Mouse (Mus musculus) heart, embryonic 12.5 days (tissue): ENCODE results near the gene Scamp2. TPM values are rescaled to one million over a fixed set of nuclear protein-coding genes. Genes with fewer than 3 reads are reported as not detected.

Experiments used
- ATAC-seq: fragments of 200-750 bp; cut with Nextera tagmentation; 2 replicates; pipeline ENCODE4 v1.8.0; 2017; ENCODE audit warnings: moderate TSS enrichment, moderate library complexity; ENCODE audit not compliant: insufficient number of reproducible peaks, low FRiP score
- H3K27ac ChIP-seq: fragments of 300-500 bp; sonication (generic); 2 replicates; pipeline ENCODE4 v1.5.1; 2016; ENCODE audit warnings: mild to moderate bottlenecking, moderate library complexity; ENCODE audit not compliant: poor library complexity, severe bottlenecking
- H3K27me3 ChIP-seq: fragments of 300-500 bp; sonication (generic); replicated peaks from 2 replicates; pipeline ENCODE4 v1.6.1; 2016; ENCODE audit warnings: mild to moderate bottlenecking, moderate library complexity
- H3K36me3 ChIP-seq: fragments of 300-500 bp; sonication (generic); 2 replicates; pipeline ENCODE4 v1.6.1; 2016; ENCODE audit warnings: mild to moderate bottlenecking, moderate library complexity
- H3K4me1 ChIP-seq: fragments of 300-500 bp; sonication (generic); replicated peaks from 2 replicates; pipeline ENCODE4 v1.6.1; 2016; ENCODE audit warnings: mild to moderate bottlenecking
- H3K4me2 ChIP-seq: fragments of 300-500 bp; sonication (generic); 2 replicates; pipeline ENCODE4 v1.6.1; 2016; ENCODE audit warnings: mild to moderate bottlenecking, moderate library complexity
- H3K4me3 ChIP-seq: fragments of 300-500 bp; sonication (generic); 2 replicates; pipeline ENCODE4 v1.5.1; 2016; ENCODE audit warnings: mild to moderate bottlenecking
- H3K9ac ChIP-seq: fragments of 300-500 bp; sonication (generic); 2 replicates; pipeline ENCODE4 v1.6.1; 2016; ENCODE audit warnings: mild to moderate bottlenecking, moderate library complexity
- H3K9me3 ChIP-seq: fragments of 300-500 bp; sonication (generic); replicated peaks from 2 replicates; pipeline ENCODE4 v1.6.1; 2016; ENCODE audit warnings: mild to moderate bottlenecking, moderate library complexity
- WGBS: fragments of 180-500 bp; shearing (Covaris S2); methylation state at CpG from one replicate; pipeline ENCODE4 v1.1.7; 2016; 5-methylcytosine and 5-hydroxymethylcytosine counted together
- polyA plus RNA-seq: library from polyadenylated mRNA; unstranded; fragments of >200 nt; fragmentation: Nextera tagmentation; extraction: Ambion mirVana; gene quantifications from 2 replicates; pipeline ENCODE4 v1.2.1, GENCODE M21; 2016

The Scamp2 gene
- polyA plus RNA-seq, 1 experiment from 2014 or later, result 52.5 TPM

DNA sequence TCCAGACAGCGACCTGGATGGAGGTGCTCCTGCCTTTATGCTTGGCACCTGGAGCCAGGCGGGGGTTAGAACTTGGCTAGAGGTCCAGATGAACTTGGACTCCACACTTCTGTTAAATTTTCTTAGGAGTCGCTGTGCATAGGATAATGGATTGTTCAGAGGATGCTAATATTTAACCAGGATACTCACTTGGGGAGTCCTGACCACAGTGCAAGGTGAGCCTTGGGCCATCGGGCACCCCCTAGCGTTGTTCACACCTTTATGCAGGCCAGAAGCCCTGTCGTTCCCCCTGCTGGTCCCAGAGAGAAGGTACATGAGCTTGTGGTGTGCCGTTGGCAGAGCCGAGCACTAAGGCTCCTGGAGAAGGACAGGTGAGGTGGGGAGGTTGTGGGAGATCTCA, 6.1 kb downstream of the Scamp2 start:
- Histone ChIP-seq H3K4me3 (no peak overlapping the region), H3K27ac (no peak overlapping the region), H3K36me3 (peaks cover 34% of the 10 kb centered on the region), H3K9me3 (no peaks in the 10 kb centered on the region), H3K9ac (no peak overlapping the region), H3K4me1 (peaks cover 46% of the 10 kb centered on the region), H3K4me2 (no peak overlapping the region), H3K27me3 (no peaks in the 10 kb centered on the region)
- ATAC-seq, result no peak
- 59% methylated on average over 8 of the region's 8 CpGs for WGBS

DNA sequence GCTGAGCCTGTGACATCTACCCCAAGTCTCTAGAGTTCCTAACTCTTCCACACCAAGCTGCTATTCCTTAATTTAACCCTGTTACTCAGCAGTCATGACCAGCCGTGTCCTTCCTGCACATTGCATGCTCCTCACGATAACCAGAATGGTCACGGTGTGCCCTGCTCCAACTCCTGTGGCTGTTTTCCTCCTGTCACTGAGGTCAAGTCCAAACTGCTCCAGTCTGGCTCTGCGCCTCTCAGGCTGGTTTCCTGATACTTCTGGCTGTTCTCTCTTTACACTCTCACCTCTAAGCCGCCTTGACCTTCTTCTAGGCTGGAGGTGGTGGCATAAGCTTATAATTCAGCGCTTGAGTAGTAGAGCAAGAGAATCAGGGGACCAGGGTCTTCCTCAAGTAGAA, 7.8 kb downstream of the Scamp2 start:
- Histone ChIP-seq H3K27me3 (no peaks in the 10 kb centered on the region), H3K9me3 (no peaks in the 10 kb centered on the region), H3K27ac (peak overlapping the region; percentile 42), H3K36me3 (peaks cover 42% of the 10 kb centered on the region), H3K4me3 (no peak overlapping the region), H3K4me1 (peaks cover 32% of the 10 kb centered on the region), H3K4me2 (no peak overlapping the region), H3K9ac (no peak overlapping the region)
- WGBS, result 75% methylated on average over 6 of the region's 6 CpGs
- ATAC-seq, result no peak

DNA sequence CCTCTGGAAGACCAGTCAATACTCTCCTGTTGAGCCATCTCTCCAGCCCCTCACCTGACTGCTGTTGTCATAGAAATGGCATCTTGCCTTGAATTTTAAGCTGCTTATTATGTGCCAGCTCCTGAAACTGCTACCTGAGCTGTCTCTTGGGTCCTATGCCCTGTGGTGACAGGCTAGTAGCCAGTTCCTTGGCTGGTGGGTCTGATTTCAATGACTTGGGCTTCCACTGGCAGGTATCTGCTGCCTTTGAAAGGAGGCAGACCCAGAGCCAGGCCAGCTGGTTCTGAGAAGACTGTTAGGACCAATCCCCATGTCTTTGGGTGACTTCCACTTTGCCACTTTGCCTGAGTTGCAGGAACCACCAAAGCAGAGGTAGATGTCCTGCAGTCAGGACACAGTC, 13.7 kb downstream of the Scamp2 start:
- Histone ChIP-seq H3K27me3 (no peaks in the 10 kb centered on the region), H3K9me3 (no peaks in the 10 kb centered on the region), H3K4me3 (no peak overlapping the region), H3K36me3 (peaks cover 57% of the 10 kb centered on the region), H3K4me2 (no peak overlapping the region), H3K4me1 (0 out of 2 replicates have a peak, but pooled peaks cover 5% of the 10 kb centered on the region), H3K27ac (no peak overlapping the region), H3K9ac (no peak overlapping the region)
- no peak for ATAC-seq

DNA sequence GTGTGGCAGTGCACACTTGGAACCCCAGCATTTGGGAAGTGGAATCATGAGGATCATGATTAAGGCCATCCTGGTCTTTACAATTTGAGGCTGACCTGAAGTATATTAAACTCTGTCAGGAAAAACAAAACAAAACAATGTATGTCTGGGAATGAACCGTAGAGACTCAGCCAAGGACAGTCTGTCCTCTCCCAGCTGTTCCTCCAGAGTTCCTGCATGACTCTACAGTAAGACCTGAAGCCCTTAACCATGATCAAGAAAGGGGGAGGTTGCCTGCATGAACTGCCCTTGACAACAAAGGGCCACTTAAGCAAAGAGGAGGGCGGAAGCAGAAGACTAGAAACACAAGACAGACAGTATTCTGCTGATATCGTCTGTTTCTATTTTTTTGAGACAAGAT, 14.8 kb downstream of the Scamp2 start:
- H3K27ac ChIP-seq, result no peak overlapping the region
- H3K4me2 ChIP-seq, result no peak overlapping the region
- no peaks in the 10 kb centered on the region for H3K27me3 ChIP-seq
- no peak for ATAC-seq
- 64% methylated on average over 3 of the region's 3 CpGs for WGBS
- H3K9me3 ChIP-seq, result no peaks in the 10 kb centered on the region
- H3K36me3 ChIP-seq, result peaks cover 59% of the 10 kb centered on the region
- 0 out of 2 replicates have a peak, but pooled peaks cover 5% of the 10 kb centered on the region for H3K4me1 ChIP-seq
- H3K4me3 ChIP-seq, result no peak overlapping the region
- no peak overlapping the region for H3K9ac ChIP-seq

DNA sequence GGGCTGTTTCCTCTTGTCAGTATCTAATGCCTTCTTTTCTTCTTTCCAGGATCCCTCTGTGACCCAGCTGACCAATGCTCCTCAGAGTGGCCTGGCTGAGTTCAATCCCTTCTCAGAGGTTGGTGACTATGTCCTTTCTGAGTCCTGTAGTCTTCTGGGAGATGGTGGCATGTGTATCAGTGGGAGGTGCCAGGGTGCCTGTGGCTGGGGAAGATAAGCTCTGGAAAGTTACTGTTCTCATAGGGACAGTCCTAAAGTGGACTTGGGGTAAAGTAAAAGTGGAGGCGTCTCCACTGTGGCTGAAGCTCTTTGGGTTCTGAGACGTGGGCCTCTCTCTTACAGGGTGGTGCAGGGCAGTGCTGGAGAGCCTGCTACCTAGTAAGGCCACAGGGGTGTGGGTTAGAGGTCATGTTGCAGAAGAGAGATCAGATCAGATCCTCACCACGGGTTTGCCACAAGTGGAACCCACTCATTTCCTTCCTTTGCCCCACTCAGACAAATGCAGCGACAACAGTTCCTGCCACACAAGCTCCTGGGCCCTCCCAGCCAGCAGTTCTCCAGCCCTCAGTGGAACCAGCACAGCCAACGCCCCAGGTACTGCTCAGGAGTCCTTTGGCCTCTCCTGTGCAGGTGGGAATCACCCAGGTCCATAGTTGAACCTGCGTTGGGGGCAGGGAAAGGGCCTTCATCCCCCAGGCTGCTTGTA, 16.6 kb downstream of the Scamp2 start:
- Histone ChIP-seq H3K4me3 (no peak overlapping the region), H3K4me2 (no peak overlapping the region), H3K27me3 (no peaks in the 10 kb centered on the region), H3K9ac (no peak overlapping the region), H3K4me1 (0 out of 2 replicates have a peak, but pooled peaks cover 5% of the 10 kb centered on the region), H3K9me3 (no peaks in the 10 kb centered on the region), H3K27ac (no peak overlapping the region), H3K36me3 (peaks cover 62% of the 10 kb centered on the region)
- 66% methylated on average over 6 of the region's 6 CpGs for WGBS
- ATAC-seq, result 0 out of 2 replicates have a peak, but pooled peaks have one; percentile 11

DNA sequence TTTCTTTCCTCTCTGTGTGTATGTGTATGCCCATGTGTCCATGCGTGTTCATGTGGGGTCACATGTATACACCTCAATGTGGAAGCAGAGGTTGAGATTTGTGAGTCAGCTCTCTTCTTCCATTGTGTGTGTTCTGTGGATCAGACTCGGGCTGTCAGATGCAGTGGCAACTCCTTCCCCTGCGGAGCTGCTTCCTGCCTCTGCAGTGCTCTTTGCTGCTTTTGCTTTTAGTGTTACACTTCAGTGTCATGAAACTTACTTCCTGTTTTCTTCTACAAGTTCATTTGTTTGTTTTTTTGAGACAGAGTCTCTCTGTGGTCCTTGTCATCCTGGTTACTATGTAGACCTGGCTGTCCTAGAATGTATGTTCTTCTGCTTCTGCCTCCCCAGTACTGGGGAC, 24.2 kb downstream of the Scamp2 start:
- peaks cover 73% of the 10 kb centered on the region for H3K36me3 ChIP-seq
- ATAC-seq, result no peak
- no peaks in the 10 kb centered on the region for H3K9me3 ChIP-seq
- H3K27me3 ChIP-seq, result no peaks in the 10 kb centered on the region
- WGBS, result 80% methylated on average over 3 of the region's 3 CpGs
- peaks cover 3% of the 10 kb centered on the region; the same call in 1 of the 2 replicates for H3K4me1 ChIP-seq
- no peak overlapping the region for H3K4me2 ChIP-seq
- H3K9ac ChIP-seq, result no peak overlapping the region
- H3K4me3 ChIP-seq, result no peak overlapping the region
- no peak overlapping the region for H3K27ac ChIP-seq

DNA sequence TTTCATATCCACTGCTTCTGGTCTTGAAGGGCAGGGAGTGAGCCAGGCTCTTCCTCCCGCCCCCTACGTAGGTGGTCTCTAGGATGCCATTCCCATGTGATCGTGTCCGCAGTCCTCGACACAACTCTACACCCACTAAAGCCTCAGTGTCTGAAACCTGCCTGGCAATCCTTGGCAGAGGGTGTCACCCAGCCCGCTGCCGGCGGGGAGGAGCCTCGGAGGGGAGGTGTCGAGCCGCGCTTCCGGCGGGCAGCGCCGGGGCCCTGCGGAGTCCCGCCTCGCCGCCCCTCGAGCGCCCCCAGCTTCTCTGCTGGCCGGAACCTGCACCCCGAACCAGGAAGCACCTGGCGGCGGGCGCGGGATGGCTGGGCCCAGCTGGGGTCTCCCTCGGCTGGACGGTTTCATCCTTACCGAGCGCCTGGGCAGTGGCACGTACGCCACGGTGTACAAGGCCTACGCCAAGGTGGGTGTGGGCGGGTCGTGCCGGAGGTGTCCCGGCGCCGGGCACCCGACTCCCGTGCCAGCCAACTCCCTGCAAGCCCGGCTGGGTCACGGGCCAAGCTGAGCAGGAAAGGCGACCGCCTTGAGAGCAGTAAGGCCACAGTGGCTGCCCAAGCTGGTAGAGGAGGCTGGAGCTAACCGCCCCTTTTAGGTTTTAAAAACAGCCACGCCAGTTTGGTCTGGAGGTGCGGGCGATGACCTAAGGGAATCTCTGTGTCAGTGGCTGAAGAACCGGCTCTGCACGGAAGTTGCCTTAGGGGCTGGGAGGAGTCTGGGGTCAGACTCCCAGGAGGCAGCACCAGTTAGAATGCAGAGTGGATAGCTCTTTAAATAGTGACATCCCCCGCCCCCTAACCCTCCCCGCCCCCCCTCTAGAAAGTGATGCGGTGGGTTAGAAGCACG, 28.7 kb downstream of the Scamp2 start, which contains the start of gene Ulk3:
Gene Ulk3 (plus strand): TSS at position 229 of the 903 bp plus-strand sequence.
- peak within 1 kb of the TSS; percentile 71 for H3K4me3 ChIP-seq
- H3K27me3 ChIP-seq, result no peaks in the 10 kb centered on the region
- peak within 1 kb of the TSS; percentile 80 for H3K27ac ChIP-seq
- ATAC-seq, result peak; percentile 84
- peaks cover 63% of the 10 kb centered on the region for H3K36me3 ChIP-seq
- H3K4me1 ChIP-seq, result peaks cover 23% of the 10 kb centered on the region
- no peaks in the 10 kb centered on the region for H3K9me3 ChIP-seq
- peak within 1 kb of the TSS; percentile 84 for H3K4me2 ChIP-seq
- peak within 1 kb of the TSS; percentile 79 for H3K9ac ChIP-seq
- under 1% methylated on average over 58 of the region's 58 CpGs for WGBS

DNA sequence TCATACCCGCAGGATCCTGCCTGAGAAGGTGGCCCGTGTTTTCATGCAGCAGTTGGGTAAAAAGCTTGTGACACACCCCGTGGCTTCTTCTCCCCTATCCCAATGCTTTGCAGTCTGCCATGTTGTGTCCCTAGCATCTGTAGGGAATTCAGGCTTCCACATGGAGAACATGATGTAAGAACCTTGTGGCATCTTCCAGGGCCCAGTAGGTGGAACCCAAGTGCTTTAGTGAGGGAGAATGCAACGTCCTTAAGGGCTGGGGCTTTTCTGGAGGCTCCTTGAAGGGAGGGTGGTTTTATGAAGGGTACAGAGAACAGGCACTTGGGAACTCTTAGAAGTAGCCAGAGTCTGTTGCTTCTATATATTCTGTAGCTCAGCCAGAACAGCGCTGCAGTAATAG, 30.0 kb downstream of the Scamp2 start:
- Histone ChIP-seq H3K9me3 (no peaks in the 10 kb centered on the region), H3K9ac (peak overlapping the region; percentile 79; the same call in 1 of the 2 replicates), H3K36me3 (peaks cover 61% of the 10 kb centered on the region), H3K4me3 (no peak overlapping the region), H3K27me3 (no peaks in the 10 kb centered on the region), H3K4me1 (peaks cover 24% of the 10 kb centered on the region), H3K4me2 (peak overlapping the region; percentile 84), H3K27ac (no peak overlapping the region)
- ATAC-seq, result no peak
- WGBS, result 30% methylated on average over 5 of the region's 5 CpGs

DNA sequence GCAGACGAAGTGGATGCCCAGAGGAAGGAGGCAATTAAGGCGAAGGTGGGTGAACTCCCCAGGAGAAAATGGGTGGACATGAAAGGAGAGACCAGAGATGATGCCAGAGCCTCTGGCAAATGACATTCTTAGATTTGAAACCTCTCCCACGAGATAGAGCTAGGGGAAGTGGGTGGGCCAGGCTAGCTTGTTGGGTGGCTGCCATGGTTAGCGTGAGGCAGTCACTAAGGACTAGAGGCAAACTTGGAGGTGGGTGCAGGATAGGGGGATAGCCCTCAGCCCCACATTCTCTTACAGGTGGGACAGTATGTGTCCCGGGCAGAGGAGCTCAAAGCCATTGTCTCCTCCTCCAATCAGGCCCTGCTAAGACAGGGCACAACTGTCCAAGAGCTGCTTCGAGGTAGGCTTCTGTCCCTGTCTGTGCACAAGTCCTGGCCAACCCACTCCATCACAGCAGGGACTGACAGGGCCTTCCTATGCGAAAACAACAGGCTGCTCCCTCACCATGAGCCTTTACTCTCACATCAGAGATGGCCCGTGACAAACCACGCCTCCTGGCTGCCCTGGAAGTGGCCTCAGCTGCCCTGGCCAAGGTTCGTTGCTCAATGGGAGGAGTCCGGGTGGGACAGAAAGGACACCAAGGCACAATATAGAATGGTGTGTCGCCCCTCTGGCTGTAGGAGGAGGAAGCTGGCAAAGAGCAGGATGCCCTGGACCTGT, 32.9 kb downstream of the Scamp2 start:
- Histone ChIP-seq H3K9ac (0 out of 2 replicates have a peak overlapping the region, but pooled peaks have one; percentile 13), H3K27me3 (no peaks in the 10 kb centered on the region), H3K4me1 (peaks cover 37% of the 10 kb centered on the region), H3K36me3 (peaks cover 45% of the 10 kb centered on the region), H3K4me2 (no peak overlapping the region), H3K4me3 (no peak overlapping the region), H3K27ac (no peak overlapping the region), H3K9me3 (no peaks in the 10 kb centered on the region)
- 54% methylated on average over 12 of the region's 12 CpGs for WGBS
- ATAC-seq, result no peak

DNA sequence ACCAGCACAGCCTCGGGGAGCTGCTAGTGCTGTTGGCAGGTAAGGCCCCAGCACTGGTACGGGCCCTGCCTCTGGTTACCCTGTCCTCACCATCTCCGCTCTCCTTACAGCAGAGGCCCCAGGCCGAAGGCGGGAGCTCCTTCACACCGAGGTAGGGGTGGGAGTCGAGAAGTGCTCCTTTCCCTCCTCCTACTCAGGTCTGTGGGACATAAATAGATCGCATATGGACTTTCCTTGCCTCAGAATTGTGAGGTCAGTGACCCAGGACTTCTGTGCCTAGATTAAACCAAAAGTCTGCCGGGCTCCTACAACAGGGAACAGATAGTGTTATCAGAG, 33.4 kb downstream of the Scamp2 start:
- Histone ChIP-seq H3K27ac (no peak overlapping the region), H3K4me2 (no peak overlapping the region), H3K9me3 (no peaks in the 10 kb centered on the region), H3K9ac (0 out of 2 replicates have a peak overlapping the region, but pooled peaks have one; percentile 13), H3K4me3 (no peak overlapping the region), H3K4me1 (peaks cover 39% of the 10 kb centered on the region), H3K27me3 (no peaks in the 10 kb centered on the region), H3K36me3 (peaks cover 45% of the 10 kb centered on the region)
- ATAC-seq, result no peak
- WGBS, result 40% methylated on average over 9 of the region's 9 CpGs

DNA sequence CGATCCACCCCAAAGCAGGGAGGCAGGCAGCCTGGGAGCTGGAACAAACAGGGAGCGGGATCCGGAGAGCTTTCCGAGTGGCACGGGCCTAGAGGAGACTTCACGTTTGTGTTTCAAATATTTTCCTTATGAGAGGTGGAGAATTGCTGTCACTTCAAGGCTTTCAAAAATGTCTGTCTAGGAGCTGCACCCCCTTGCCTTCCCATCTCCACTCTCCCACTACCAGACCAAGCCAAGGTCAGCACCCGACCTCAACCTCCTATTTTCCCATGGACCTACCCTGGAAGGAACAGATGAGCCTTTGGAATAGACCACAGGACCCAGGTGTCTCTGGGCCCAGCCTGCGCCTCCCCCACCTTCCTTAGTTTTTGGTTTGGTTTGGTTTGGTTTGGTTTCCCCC, 36.5 kb downstream of the Scamp2 start:
- no peaks in the 10 kb centered on the region for H3K27me3 ChIP-seq
- WGBS, result 76% methylated on average over 8 of the region's 8 CpGs
- peaks cover 63% of the 10 kb centered on the region for H3K4me1 ChIP-seq
- no peaks in the 10 kb centered on the region for H3K9me3 ChIP-seq
- no peak for ATAC-seq
- H3K4me3 ChIP-seq, result no peak overlapping the region
- H3K27ac ChIP-seq, result no peak overlapping the region
- H3K9ac ChIP-seq, result no peak overlapping the region
- peaks cover 34% of the 10 kb centered on the region for H3K36me3 ChIP-seq
- H3K4me2 ChIP-seq, result no peak overlapping the region
